Mouse (Mus musculus) neural tube, embryonic 11.5 days (tissue): Measurements from ENCODE around the gene Fam205c. TPM values are rescaled to one million over a fixed set of nuclear protein-coding genes. Genes with fewer than 3 reads are reported as not detected.

Experiments used
- ATAC-seq: fragments of 200-750 bp; cut with Nextera tagmentation; 2 replicates; pipeline ENCODE4 v1.8.0; 2017; ENCODE audit warnings: moderate number of reproducible peaks, mild to moderate bottlenecking, moderate TSS enrichment, moderate library complexity; ENCODE audit not compliant: insufficient read depth, low FRiP score, low TSS enrichment
- DNase-seq: peaks from one replicate; pipeline ENCODE4 v3.0.0-alpha.2; 2015; ENCODE audit warnings: low spot score
- H3K27ac ChIP-seq: fragments of 300-500 bp; sonication (generic); 2 replicates; pipeline ENCODE4 v1.5.1; 2014; ENCODE audit warnings: low read depth, mild to moderate bottlenecking, low read length
- H3K27me3 ChIP-seq: fragments of 300-500 bp; sonication (generic); 2 replicates; pipeline ENCODE4 v1.6.1; 2014; ENCODE audit warnings: mild to moderate bottlenecking, low read length, mixed read lengths; ENCODE audit not compliant: control insufficient read depth, insufficient read depth
- H3K36me3 ChIP-seq: fragments of 300-500 bp; sonication (generic); 2 replicates; pipeline ENCODE4 v1.6.1; 2014; ENCODE audit warnings: mild to moderate bottlenecking, low read length, moderate library complexity, mixed read lengths; ENCODE audit not compliant: control insufficient read depth, insufficient read depth
- H3K4me1 ChIP-seq: fragments of 300-500 bp; sonication (generic); 2 replicates; pipeline ENCODE4 v1.6.1; 2014; ENCODE audit warnings: low read length, mixed read lengths; ENCODE audit not compliant: control insufficient read depth, insufficient read depth
- H3K4me2 ChIP-seq: fragments of 300-500 bp; sonication (generic); 2 replicates; pipeline ENCODE4 v1.6.1; 2014; ENCODE audit warnings: low read depth, mild to moderate bottlenecking, moderate library complexity
- H3K4me3 ChIP-seq: fragments of 300-500 bp; sonication (generic); 2 replicates; pipeline ENCODE4 v1.5.1; 2014; ENCODE audit warnings: low read depth, low read length
- H3K9ac ChIP-seq: fragments of 300-500 bp; sonication (generic); 2 replicates; pipeline ENCODE4 v1.6.1; 2014; ENCODE audit warnings: mild to moderate bottlenecking, low read length
- H3K9me3 ChIP-seq: fragments of 300-500 bp; sonication (generic); 2 replicates; pipeline ENCODE4 v1.6.1; 2016; ENCODE audit warnings: low read length; ENCODE audit not compliant: control insufficient read depth
- WGBS: fragments of 180-500 bp; shearing (Covaris S2); extraction: QIAGEN DNeasy Blood & Tissue Kit; methylation state at CpG from one replicate; pipeline ENCODE4 v1.1.7; 2014; 5-methylcytosine and 5-hydroxymethylcytosine counted together
- polyA plus RNA-seq: library from polyadenylated mRNA; unstranded; fragments of >200 nt; fragmentation: Nextera tagmentation; extraction: Ambion mirVana; gene quantifications from 2 replicates; pipeline ENCODE4 v1.2.1, GENCODE M21; 2014

The Fam205c gene
- polyA plus RNA-seq, 1 experiment from 2014 or later, result 1.4 TPM

- H3K27ac ChIP-seq, result no peak overlapping the region
- no peak for ATAC-seq
- WGBS, result 47% methylated on average over 10 of the region's 10 CpGs
These were observed 39.4 kb upstream of the Fam205c start for GRCm38 (mm10) chr4:42913391-42913790.

GRCm38 (mm10) chr4:42904966-42905365 is 30.9 kb upstream of the Fam205c start:
- Histone ChIP-seq H3K27ac (no peak overlapping the region), H3K4me1 (no peaks in the 10 kb centered on the region), H3K36me3 (no peaks in the 10 kb centered on the region), H3K27me3 (no peaks in the 10 kb centered on the region), H3K4me2 (no peak overlapping the region), H3K9ac (no peak overlapping the region), H3K9me3 (no peaks in the 10 kb centered on the region), H3K4me3 (no peak overlapping the region)
- ATAC-seq (no peak), DNase-seq (no peak)
- whole genome bisulfite sequencing, result 82% methylated on average over 6 of the region's 6 CpGs

More at GRCm38 (mm10) chr4:42913391-42913790, 39.4 kb upstream of the Fam205c start:
- no peak overlapping the region for H3K9ac ChIP-seq
- no peaks in the 10 kb centered on the region for H3K36me3 ChIP-seq
- 0 out of 2 replicates have a peak, but pooled peaks cover 4% of the 10 kb centered on the region for H3K4me1 ChIP-seq
- DNase-seq, result no peak
- no peak overlapping the region for H3K4me3 ChIP-seq
- peaks cover 24% of the 10 kb centered on the region for H3K27me3 ChIP-seq
- H3K4me2 ChIP-seq, result no peak overlapping the region
- H3K9me3 ChIP-seq, result no peaks in the 10 kb centered on the region

GRCm38 (mm10) chr4:42904523-42904922 is 30.5 kb upstream of the Fam205c start:
- H3K27me3 ChIP-seq, result no peaks in the 10 kb centered on the region
- no peak overlapping the region for H3K9ac ChIP-seq
- no peaks in the 10 kb centered on the region for H3K4me1 ChIP-seq
- H3K36me3 ChIP-seq, result no peaks in the 10 kb centered on the region
- DNase-seq (no peak), ATAC-seq (no peak)
- no peak overlapping the region for H3K27ac ChIP-seq
- WGBS, result 95% methylated on average over 3 of the region's 3 CpGs
- H3K4me3 ChIP-seq, result no peak overlapping the region
- H3K4me2 ChIP-seq, result no peak overlapping the region
- no peaks in the 10 kb centered on the region for H3K9me3 ChIP-seq

GRCm38 (mm10) chr4:42903942-42904341 is 29.9 kb upstream of the Fam205c start:
- H3K36me3 ChIP-seq, result no peaks in the 10 kb centered on the region
- no peak for DNase-seq
- no peak overlapping the region for H3K9ac ChIP-seq
- H3K4me2 ChIP-seq, result no peak overlapping the region
- H3K27me3 ChIP-seq, result no peaks in the 10 kb centered on the region
- no peak for ATAC-seq
- WGBS, result 91% methylated on average over 1 of the region's 1 CpGs
- H3K27ac ChIP-seq, result no peak overlapping the region
- no peaks in the 10 kb centered on the region for H3K4me1 ChIP-seq
- no peaks in the 10 kb centered on the region for H3K9me3 ChIP-seq
- H3K4me3 ChIP-seq, result no peak overlapping the region

GRCm38 (mm10) chr4:42902730-42903129 is 28.7 kb upstream of the Fam205c start:
- Histone ChIP-seq H3K4me1 (no peaks in the 10 kb centered on the region), H3K4me2 (no peak overlapping the region), H3K36me3 (no peaks in the 10 kb centered on the region), H3K4me3 (no peak overlapping the region), H3K9ac (no peak overlapping the region), H3K27me3 (no peaks in the 10 kb centered on the region), H3K27ac (no peak overlapping the region), H3K9me3 (no peaks in the 10 kb centered on the region)
- 90% methylated on average over 5 of the region's 5 CpGs for WGBS
- no peak for ATAC-seq
- no peak for DNase-seq

- DNase-seq, result no peak
- H3K9ac ChIP-seq, result no peak overlapping the region
- no peak overlapping the region for H3K4me2 ChIP-seq
- no peaks in the 10 kb centered on the region for H3K36me3 ChIP-seq
- H3K9me3 ChIP-seq, result no peaks in the 10 kb centered on the region
- no peaks in the 10 kb centered on the region for H3K4me1 ChIP-seq
- H3K27ac ChIP-seq, result no peak overlapping the region
- no peaks in the 10 kb centered on the region for H3K27me3 ChIP-seq
- no peak for ATAC-seq
- 62% methylated on average over 9 of the region's 9 CpGs for WGBS
- H3K4me3 ChIP-seq, result no peak overlapping the region
These were observed 28.1 kb upstream of the Fam205c start for GRCm38 (mm10) chr4:42902174-42902573.

GRCm38 (mm10) chr4:42900878-42901277 is 26.8 kb upstream of the Fam205c start:
- no peaks in the 10 kb centered on the region for H3K27me3 ChIP-seq
- DNase-seq (no peak), ATAC-seq (no peak)
- no peak overlapping the region for H3K4me3 ChIP-seq
- 65% methylated on average over 5 of the region's 5 CpGs for WGBS
- H3K4me2 ChIP-seq, result no peak overlapping the region
- no peak overlapping the region for H3K9ac ChIP-seq
- no peaks in the 10 kb centered on the region for H3K9me3 ChIP-seq
- no peak overlapping the region for H3K27ac ChIP-seq
- no peaks in the 10 kb centered on the region for H3K36me3 ChIP-seq
- H3K4me1 ChIP-seq, result no peaks in the 10 kb centered on the region

- no peak overlapping the region for H3K4me2 ChIP-seq
- 34% methylated on average over 3 of the region's 3 CpGs for WGBS
- no peaks in the 10 kb centered on the region for H3K27me3 ChIP-seq
- no peak overlapping the region for H3K4me3 ChIP-seq
- no peak overlapping the region for H3K9ac ChIP-seq
- ATAC-seq (no peak), DNase-seq (no peak)
- H3K36me3 ChIP-seq, result no peaks in the 10 kb centered on the region
- no peaks in the 10 kb centered on the region for H3K9me3 ChIP-seq
- H3K27ac ChIP-seq, result no peak overlapping the region
- no peaks in the 10 kb centered on the region for H3K4me1 ChIP-seq
These were observed 24.9 kb upstream of the Fam205c start for GRCm38 (mm10) chr4:42898914-42899313.

- no peak overlapping the region for H3K27ac ChIP-seq
- WGBS, result 74% methylated on average over 7 of the region's 7 CpGs
- H3K27me3 ChIP-seq, result no peaks in the 10 kb centered on the region
- no peak overlapping the region for H3K9ac ChIP-seq
- DNase-seq (no peak), ATAC-seq (no peak)
- H3K36me3 ChIP-seq, result no peaks in the 10 kb centered on the region
- no peak overlapping the region for H3K4me3 ChIP-seq
- no peak overlapping the region for H3K4me2 ChIP-seq
- no peaks in the 10 kb centered on the region for H3K4me1 ChIP-seq
- no peaks in the 10 kb centered on the region for H3K9me3 ChIP-seq
These were observed 21.1 kb upstream of the Fam205c start for GRCm38 (mm10) chr4:42895118-42895517.
